Mouse (Mus musculus) bone marrow, adult 2 months (tissue): ENCODE measurements around the gene Fchsd2.

Source experiments
- CTCF ChIP-seq: fragments of 200-500 bp; IDR thresholded peaks from 2 replicates; pipeline ENCODE4 v1.5.1; 2011; ENCODE audit warnings: low read length, control low read depth; ENCODE audit not compliant: control insufficient read depth, insufficient read depth
- POLR2A ChIP-seq: fragments of 200-500 bp; IDR thresholded peaks from 2 replicates; pipeline ENCODE4 v1.6.1; 2011; ENCODE audit warnings: low read depth, mild to moderate bottlenecking, control low read depth, low read length, borderline replicate concordance; ENCODE audit not compliant: control insufficient read depth

DNA sequence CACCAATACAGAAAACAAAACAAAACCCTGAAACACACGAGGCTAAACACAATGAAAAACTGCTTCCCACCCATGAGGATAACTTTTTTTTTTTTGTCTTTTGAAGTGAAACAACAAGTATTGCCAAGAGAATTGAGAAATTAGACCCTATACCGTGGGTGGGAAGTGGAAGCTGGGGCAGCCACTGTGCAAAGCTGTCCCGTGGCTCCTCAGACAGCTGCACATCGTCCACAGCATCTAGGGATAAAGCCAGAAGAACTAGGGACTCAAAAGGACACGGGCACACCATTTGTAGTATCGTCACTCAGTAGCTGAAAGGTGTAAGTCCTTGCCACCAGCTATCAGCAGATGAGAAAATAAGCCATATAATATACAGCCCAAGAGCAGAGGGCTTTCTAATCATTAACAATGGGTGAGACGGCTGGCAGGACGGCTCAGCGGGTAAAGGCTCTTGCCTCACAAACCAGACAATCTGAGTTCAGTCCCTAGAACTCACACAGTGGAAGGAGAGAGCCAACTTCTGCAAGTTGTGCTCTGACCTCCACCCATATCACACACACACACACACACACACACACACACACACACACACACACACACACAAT, 9.0 kb upstream of the Fchsd2 start:
- no peak for TF ChIP-seq CTCF
- TF ChIP-seq POLR2A, result no peak
